Mouse (Mus musculus) 3134 (cell line): ENCODE measurements around the gene Myzap.
"Not testable (repeated sequence)": the region's sequence is repeated elsewhere in the genome, so short reads cannot be mapped to it uniquely, and the experiment has no call there.

Source experiments
- DNase-seq: peaks from one replicate; pipeline ENCODE4 v3.0.0-alpha.2; 2011; ENCODE audit warnings: low spot score; ENCODE audit not compliant: insufficient read length; ENCODE audit errors: extremely low read depth

Myzap gene

DNA sequence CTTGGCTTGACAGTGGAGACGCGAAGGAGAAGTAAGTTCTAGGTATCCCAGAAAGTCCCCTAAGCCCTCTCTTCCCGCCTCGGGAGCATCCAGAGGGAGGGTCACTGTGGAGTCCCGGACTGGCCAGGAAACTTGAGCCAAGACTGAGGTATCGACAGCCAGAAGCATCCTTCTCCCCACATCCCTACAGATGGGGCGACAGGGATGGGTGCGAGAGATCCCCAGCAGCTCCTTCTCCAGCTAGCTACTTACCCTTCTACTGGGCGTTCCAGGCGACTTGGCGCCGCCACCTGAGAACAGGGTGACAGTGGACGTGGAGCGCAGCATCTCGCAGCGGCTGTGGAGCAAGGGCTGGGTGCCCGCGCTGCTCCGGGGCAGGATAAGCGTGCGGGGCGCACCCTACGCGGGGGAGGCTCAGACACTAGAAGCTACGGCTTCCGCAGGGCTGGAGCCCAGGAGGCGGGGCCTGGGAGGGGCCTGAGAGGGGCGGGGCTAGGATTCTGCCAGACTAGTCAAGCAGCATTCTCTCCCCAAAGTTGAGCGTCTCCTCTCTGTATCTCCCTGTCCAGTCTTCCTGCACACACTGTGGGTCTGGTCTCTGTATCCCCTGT lies at the start of gene Myzap:
Myzap (minus strand) TSS at position 423 of the 611 bp plus-strand sequence.
- peak; percentile 78 for DNase-seq

GRCm38 (mm10) chr9:71640361-71640927 lies 48.3 kb upstream of the Myzap start:
- DNase-seq: no peak

- no peak for DNase-seq
Observed at GRCm38 (mm10) chr9:71638198-71638597, 46.0 kb upstream of the Myzap start.

DNA sequence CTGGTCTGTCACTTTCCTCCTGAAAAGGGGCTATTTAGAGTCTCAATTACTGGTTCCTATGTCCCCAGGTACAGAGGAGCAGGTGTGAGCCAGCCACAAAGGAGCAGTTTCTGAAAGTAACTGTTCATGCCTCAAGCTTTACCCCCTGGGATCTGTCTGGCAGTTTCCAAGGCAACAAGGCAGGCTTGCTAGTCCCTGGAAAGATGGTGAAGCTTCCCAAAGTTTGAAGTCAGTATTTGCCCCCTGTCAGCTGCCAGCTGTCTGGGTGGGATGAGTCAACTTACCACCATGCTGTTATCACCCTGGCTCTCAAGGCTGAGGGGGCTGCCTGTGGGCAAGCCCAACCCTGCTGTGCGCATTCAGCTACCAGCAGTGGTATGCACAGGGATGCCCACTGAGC lies 44.7 kb upstream of the Myzap start:
- no peak for DNase-seq

DNA sequence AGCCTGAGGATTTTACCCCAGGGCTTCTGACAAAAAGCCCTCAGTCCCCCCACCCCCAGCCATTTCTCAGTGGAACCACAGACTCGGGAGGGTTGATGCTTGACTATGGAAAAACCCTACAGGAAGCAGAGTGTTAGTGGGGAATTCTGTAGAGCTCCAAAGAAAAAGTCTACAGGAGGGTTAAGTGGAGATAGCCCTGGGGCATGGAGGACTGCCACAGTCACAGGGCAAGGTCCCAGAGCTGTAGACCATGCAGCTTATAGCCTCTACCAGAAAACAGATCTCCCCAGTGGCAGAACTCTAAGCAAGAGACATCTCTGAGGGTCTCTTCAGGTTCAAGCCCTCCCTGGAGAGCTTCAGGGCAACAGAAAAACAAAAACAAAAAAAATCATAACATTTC lies 43.5 kb upstream of the Myzap start:
- DNase-seq: no peak

DNA sequence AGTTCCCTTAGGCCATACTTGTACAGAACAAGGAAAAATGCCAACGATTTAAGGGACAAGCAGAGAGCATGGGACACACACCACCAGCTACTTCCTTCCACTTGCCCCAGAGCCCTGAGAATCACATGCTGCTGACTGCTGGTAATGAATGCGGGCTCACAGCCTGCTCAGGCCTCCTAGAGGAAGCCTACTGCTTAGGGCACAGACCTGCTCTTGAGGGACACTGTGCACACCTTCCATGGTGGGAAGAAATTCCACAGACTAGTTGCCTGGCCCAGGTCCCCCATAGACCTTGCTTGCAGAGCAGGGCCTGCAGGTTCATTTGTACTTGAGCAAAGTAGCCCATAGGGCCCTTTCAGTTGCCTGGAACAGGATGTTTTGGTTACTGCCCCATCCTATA lies 42.8 kb upstream of the Myzap start:
- no peak for DNase-seq

GRCm38 (mm10) chr9:71628921-71629320 lies 36.8 kb upstream of the Myzap start:
- no peak for DNase-seq

GRCm38 (mm10) chr9:71628286-71628685 lies 36.1 kb upstream of the Myzap start:
- no peak for DNase-seq

- no peak for DNase-seq
Observed at GRCm38 (mm10) chr9:71625961-71626360, 33.8 kb upstream of the Myzap start.

GRCm38 (mm10) chr9:71624793-71625495 lies 32.8 kb upstream of the Myzap start:
- peak; percentile 21 for DNase-seq

DNA sequence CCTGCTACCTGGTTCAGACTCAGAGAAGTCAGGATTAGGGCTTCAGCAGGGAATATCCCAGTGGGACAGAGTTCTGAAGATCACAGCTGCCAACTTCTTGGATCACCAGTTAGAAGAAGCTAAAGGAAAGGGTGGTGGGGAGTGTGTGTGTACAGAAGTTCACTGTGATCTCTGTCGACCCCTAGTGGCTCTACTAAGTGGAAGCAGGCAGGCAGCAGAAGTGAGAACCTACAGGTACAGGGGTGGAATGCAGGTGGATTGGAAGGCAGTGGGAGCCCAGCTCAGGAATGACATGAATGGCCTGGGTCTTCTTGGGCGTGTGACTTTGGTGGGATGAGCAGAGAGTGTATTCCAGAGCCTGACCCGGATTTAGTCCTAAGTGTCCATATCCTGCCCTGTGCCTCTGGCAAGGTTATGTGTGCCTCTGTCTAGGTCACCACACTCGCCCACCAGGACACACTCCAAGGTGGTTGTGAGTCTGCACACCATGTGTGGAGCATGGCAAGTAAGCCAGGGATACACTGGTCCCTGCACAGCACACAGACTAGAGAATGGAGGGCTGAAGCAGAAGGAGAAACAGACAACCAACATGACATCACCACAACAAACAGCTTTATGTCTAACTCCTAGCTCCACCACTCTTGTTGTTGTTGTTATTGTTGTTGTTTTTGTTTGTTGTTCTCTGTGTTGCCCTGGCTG lies 31.9 kb upstream of the Myzap start:
- peak; percentile 30 for DNase-seq

GRCm38 (mm10) chr9:71622593-71622992 lies 30.4 kb upstream of the Myzap start:
- no peak for DNase-seq

DNA sequence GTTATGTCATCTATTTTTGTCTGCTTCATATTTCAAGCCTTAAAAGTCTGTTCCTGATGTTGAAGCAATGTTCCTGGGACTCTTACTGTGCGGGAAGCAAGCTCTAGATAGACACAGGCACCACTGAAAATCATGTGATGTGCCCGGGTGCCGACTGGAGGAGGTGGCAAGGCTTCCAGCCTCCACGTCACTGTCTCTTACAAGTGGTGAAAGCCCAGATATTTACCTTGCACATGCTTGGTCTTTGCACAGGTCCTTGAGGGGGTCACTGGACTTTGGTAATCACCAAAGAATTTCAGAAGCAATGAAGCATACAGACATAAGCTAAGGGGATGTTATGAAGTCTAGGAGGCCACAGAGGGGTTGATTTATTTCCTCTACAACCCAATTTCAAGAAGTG lies 29.8 kb upstream of the Myzap start:
- DNase-seq: no peak

DNA sequence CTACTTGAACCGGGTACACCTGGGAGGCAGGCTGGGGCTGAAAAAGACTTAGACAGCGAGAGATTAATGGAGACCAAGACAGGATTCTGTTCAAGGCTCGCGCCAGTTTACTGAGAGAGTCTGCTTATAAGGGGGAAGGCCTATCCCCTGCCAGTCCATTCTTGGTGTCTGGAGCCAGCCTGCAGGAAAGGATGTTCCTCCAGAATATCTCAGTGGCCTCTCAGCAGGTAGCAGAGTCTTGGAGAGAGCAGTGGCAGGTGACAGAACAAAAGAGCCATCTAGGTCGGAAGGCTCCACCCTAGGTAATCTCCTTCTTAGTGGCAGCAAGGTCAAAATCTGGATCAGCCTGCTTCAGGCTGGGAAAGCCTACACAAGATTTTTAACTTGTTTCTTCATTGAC lies 28.0 kb upstream of the Myzap start:
- not testable (repeated sequence) for DNase-seq

DNA sequence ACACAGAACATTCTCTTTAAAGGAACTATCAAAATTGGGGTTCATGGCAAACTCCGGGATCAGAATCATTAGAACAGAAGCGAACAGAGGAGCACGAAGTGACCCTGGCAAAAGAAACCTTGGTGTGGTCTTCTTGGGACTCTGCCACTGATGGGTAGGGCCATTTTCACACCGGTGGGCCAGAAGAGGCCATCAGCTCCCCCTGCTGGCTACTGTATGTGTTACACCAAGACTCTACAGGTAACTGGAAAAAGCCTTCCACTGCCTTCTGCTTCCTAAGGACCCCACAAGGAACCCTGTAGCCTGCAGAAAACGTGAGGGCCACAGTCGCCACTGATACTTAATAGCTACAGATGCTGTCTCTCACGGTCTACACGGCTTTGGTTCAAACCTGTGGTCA lies 25.2 kb upstream of the Myzap start:
- DNase-seq: no peak

DNA sequence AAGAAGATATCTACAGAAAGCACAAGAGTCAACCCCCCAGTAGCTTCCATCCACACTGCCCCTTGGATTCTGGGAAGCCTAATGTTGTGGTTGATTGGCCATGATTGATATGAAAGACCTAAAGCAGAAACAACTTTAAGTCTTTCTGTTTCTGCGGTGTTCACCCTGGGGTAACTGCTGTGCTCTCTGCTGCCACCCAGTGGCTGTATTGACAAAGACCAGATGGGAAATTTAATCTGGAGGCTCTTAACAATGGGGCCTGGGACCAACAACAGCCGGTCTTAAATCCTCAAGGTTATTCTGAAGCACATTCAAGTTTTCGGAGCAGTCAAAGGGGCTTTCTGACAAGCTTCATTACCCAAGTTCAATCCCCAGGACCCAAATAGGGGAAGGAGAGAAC lies 24.0 kb upstream of the Myzap start:
- peak; percentile 39 for DNase-seq

- no peak for DNase-seq
Observed at GRCm38 (mm10) chr9:71614643-71615042, 22.5 kb upstream of the Myzap start.

- DNase-seq: no peak
Observed at GRCm38 (mm10) chr9:71612981-71613380, 20.8 kb upstream of the Myzap start.

DNA sequence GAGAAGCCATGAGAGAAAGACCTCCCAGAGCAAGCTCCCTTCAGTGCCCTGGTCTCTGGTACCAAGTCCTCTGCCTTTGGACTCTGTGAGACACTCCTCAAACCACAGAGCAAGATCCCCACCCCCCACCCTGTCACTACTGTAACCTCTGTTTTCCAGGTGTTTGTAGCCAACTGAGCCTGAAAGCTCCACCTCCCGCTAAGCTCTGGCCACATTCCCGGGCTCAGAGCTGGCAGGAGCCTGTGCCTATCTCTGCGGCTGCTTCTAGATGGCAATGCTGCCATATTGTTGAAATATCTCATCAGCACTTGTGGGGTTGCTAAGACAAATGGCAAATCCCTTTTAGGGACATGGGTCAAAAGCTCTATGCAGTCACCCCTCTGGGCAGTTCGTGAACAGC lies 19.7 kb upstream of the Myzap start:
- no peak for DNase-seq

DNA sequence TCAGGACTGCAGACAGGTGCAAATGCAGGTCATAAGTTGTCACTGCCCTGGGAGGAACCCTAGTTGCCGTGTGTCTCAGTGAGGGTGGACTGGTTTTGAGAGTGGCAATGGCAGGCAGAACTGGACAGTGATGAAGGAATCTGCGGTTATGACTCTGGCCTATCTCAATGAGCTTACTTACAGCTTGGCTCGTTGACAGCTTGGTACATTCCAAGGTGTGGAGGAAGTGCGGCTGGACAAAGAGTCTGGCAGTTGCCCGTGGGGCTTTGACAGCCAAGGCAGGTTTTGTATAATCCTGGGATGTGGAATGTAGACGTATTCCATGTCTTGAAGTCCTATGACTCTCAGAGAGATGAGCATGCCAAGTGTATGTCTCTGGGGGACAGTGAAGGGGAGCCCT lies 16.9 kb upstream of the Myzap start:
- DNase-seq: no peak

GRCm38 (mm10) chr9:71606296-71607057 lies 14.3 kb upstream of the Myzap start:
- DNase-seq: no peak
